Mouse (Mus musculus) liver, embryonic 12.5 days (tissue): ENCODE data around the gene Wdr25. TPM values are rescaled to one million over a fixed set of nuclear protein-coding genes. Genes with fewer than 3 reads are reported as not detected.

Source experiments
- ATAC-seq: fragments of 200-750 bp; cut with Nextera tagmentation; 2 replicates; pipeline ENCODE4 v1.8.0; 2017; ENCODE audit warnings: moderate number of reproducible peaks, mild to moderate bottlenecking, moderate library complexity
- H3K27ac ChIP-seq: fragments of 300-500 bp; sonication (generic); 2 replicates; pipeline ENCODE4 v1.5.1; 2016; ENCODE audit warnings: mild to moderate bottlenecking
- H3K27me3 ChIP-seq: fragments of 300-500 bp; sonication (generic); replicated peaks from 2 replicates; pipeline ENCODE4 v1.6.1; 2016; ENCODE audit warnings: mild to moderate bottlenecking, moderate library complexity
- H3K36me3 ChIP-seq: fragments of 300-500 bp; sonication (generic); 2 replicates; pipeline ENCODE4 v1.6.1; 2016; ENCODE audit warnings: mild to moderate bottlenecking, moderate library complexity
- H3K4me1 ChIP-seq: fragments of 300-500 bp; sonication (generic); 2 replicates; pipeline ENCODE4 v1.6.1; 2016
- H3K4me2 ChIP-seq: fragments of 300-500 bp; sonication (generic); 2 replicates; pipeline ENCODE4 v1.6.1; 2016; ENCODE audit warnings: mild to moderate bottlenecking, moderate library complexity
- H3K4me3 ChIP-seq: fragments of 300-500 bp; sonication (generic); 2 replicates; pipeline ENCODE4 v1.5.1; 2016; ENCODE audit warnings: mild to moderate bottlenecking, moderate library complexity
- H3K9ac ChIP-seq: fragments of 300-500 bp; sonication (generic); 2 replicates; pipeline ENCODE4 v1.6.1; 2016; ENCODE audit warnings: mild to moderate bottlenecking, moderate library complexity
- H3K9me3 ChIP-seq: fragments of 300-500 bp; sonication (generic); replicated peaks from 2 replicates; pipeline ENCODE4 v1.6.1; 2016; ENCODE audit warnings: mild to moderate bottlenecking, moderate library complexity
- WGBS: fragments of 180-500 bp; shearing (Covaris S2); methylation state at CpG from one replicate; pipeline ENCODE4 v1.1.7; 2016; ENCODE audit not compliant: insufficient replicate concordance; 5-methylcytosine and 5-hydroxymethylcytosine counted together
- polyA plus RNA-seq: library from polyadenylated mRNA; unstranded; fragments of >200 nt; fragmentation: Nextera tagmentation; extraction: Ambion mirVana; gene quantifications from 2 replicates; pipeline ENCODE4 v1.2.1, GENCODE M21; 2016

Gene Wdr25
- polyA plus RNA-seq, 1 experiment from 2014 or later = 5.3 TPM

DNA sequence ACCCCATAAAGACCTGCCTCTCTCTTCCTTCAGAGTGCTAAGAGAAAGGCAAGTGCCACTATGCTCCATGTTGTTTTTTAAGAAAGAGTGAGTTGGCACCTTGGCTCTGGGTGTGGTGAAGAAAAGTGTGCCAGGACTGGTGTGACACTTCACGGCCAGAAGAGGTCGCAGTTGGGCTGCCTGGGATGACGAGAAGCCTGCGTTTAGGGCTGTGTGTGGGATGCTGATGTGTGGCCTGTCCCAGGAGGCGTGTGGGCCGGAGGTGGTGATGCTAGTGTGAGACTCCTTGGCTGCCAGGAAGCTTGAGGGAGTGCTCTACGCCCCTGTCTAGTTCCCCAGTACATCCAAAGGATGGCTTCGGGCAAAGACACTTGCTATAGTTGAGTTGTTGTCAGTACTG lies 9.5 kb downstream of the Wdr25 start:
- WGBS = 23% methylated on average over 8 of the region's 8 CpGs
- Histone ChIP-seq H3K4me2 (no peak overlapping the region), H3K4me3 (no peak overlapping the region), H3K27ac (no peak overlapping the region), H3K9me3 (no peaks in the 10 kb centered on the region), H3K9ac (no peak overlapping the region), H3K36me3 (peaks cover 4% of the 10 kb centered on the region; the same call in 1 of the 2 replicates), H3K4me1 (no peaks in the 10 kb centered on the region), H3K27me3 (no peaks in the 10 kb centered on the region)
- peak; percentile 58 for ATAC-seq

DNA sequence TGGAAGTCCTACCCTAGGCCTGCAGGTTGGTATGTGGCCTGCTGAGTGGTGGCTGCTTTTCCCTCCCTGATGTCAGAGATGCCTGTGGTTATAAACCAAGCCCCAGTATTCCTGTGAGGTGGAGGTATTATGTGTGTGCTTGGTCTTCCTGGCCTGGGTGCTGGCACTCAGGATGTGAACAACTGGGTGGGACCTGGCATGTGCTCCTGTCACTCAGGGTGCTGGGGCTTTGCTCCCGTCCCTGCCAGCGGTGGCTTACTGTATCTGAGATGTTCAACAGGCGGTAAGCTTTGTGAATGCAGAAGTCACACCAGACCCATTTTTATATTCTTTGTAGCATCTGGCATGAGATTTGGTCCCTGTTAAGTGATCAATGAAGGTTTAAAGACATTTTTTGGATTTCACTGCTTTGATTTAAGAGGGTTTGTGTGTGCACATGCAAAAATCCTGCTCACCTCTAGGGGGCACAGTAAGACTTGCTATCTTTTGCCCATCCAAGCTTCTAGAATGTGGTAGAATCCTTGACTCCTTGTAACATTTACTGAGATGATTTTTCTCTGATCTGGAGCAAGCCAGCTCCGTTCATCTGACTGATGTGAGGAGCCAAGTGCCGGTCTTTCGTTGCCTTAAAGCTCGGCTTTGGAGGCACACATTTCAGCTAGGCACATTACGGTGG lies 10.3 kb downstream of the Wdr25 start:
- ATAC-seq = no peak
- 84% methylated on average over 8 of the region's 8 CpGs for WGBS
- Histone ChIP-seq H3K36me3 (peaks cover 4% of the 10 kb centered on the region; the same call in 1 of the 2 replicates), H3K4me3 (no peak overlapping the region), H3K9ac (no peak overlapping the region), H3K4me1 (no peaks in the 10 kb centered on the region), H3K4me2 (no peak overlapping the region), H3K27me3 (no peaks in the 10 kb centered on the region), H3K27ac (no peak overlapping the region), H3K9me3 (no peaks in the 10 kb centered on the region)

DNA sequence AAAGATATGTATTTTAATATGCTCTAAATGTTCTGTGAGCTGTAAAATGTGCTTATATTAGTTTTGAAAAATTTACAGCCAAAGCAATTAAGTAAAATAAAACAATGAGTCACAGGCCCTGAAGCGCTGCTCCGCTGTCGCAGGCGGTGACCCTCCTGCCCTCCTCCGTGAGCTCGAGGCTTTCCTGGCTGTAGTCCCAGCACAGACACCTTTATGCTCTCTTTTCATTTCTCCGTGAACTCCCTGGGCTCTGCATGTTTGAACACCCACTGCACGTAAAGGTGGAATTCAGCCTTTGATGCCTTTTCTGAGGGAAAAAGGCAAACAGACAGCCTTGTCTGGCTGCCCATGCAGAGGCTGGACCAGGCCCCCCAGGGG lies 10.8 kb downstream of the Wdr25 start:
- Histone ChIP-seq H3K36me3 (peaks cover 2% of the 10 kb centered on the region; the same call in 1 of the 2 replicates), H3K27me3 (no peaks in the 10 kb centered on the region), H3K9me3 (no peaks in the 10 kb centered on the region), H3K4me1 (no peaks in the 10 kb centered on the region), H3K27ac (no peak overlapping the region), H3K9ac (no peak overlapping the region), H3K4me3 (no peak overlapping the region), H3K4me2 (no peak overlapping the region)
- 81% methylated on average over 8 of the region's 8 CpGs for WGBS
- no peak for ATAC-seq

DNA sequence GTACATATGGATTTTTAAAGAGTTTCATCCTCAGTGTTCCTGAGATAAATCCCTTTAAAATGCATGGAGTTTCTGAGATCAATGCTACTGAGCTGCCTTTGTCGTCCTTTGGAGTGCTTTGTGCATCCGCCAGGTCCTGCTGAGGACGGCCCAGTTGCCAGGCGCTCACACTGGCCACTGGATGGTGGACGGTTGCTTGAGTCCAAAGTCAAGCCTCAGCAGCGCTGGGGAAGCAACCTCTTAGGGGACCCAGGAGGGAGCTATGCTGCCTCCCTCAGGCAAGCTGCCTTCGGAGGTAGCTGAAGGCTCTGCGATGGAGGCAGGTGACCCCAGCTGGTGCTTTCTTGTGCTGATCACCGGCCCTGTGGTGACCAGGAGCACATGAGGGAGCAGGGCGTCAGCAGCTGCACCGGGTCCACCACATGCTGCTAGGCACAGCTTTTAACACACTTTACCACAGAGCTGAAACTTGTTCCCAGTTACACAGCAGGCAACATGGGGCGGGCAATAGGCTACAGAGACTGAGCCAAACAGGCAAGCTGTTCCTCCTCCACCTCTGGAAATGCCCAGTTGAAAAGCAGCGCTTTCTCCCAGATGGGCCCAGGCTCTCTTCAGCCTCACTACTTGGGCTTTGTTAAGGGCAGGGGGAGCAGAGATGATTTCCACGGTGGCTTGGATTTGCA lies 12.3 kb downstream of the Wdr25 start:
- H3K9ac ChIP-seq = no peak overlapping the region
- H3K4me1 ChIP-seq = no peaks in the 10 kb centered on the region
- ATAC-seq = no peak
- no peaks in the 10 kb centered on the region for H3K36me3 ChIP-seq
- 63% methylated on average over 14 of the region's 14 CpGs for WGBS
- H3K4me2 ChIP-seq = no peak overlapping the region
- H3K9me3 ChIP-seq = no peaks in the 10 kb centered on the region
- no peak overlapping the region for H3K4me3 ChIP-seq
- H3K27ac ChIP-seq = no peak overlapping the region
- H3K27me3 ChIP-seq = no peaks in the 10 kb centered on the region

DNA sequence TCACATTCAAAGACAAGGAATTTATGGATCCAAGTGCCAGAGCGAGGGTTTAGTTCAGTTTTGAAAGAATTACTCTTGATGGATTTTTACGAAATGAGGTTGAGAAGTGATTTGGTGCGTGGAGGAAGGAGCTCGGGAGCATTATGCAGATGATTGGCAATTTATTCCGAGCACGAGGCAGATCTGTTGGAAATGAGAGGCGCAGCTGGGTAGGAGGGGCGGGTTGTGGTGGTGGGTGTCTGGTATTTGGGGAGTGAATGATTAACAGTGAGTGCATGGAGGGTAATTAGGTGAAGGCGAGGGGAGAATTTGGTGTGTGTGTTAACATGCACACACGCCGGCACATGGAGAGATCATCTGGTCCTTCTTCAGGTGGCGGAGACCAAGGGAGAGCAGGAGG lies 13.0 kb downstream of the Wdr25 start:
- no peaks in the 10 kb centered on the region for H3K36me3 ChIP-seq
- ATAC-seq = no peak
- no peak overlapping the region for H3K4me3 ChIP-seq
- H3K27ac ChIP-seq = no peak overlapping the region
- H3K4me1 ChIP-seq = no peaks in the 10 kb centered on the region
- no peaks in the 10 kb centered on the region for H3K27me3 ChIP-seq
- H3K9me3 ChIP-seq = no peaks in the 10 kb centered on the region
- no peak overlapping the region for H3K4me2 ChIP-seq
- no peak overlapping the region for H3K9ac ChIP-seq
- 78% methylated on average over 12 of the region's 12 CpGs for WGBS

DNA sequence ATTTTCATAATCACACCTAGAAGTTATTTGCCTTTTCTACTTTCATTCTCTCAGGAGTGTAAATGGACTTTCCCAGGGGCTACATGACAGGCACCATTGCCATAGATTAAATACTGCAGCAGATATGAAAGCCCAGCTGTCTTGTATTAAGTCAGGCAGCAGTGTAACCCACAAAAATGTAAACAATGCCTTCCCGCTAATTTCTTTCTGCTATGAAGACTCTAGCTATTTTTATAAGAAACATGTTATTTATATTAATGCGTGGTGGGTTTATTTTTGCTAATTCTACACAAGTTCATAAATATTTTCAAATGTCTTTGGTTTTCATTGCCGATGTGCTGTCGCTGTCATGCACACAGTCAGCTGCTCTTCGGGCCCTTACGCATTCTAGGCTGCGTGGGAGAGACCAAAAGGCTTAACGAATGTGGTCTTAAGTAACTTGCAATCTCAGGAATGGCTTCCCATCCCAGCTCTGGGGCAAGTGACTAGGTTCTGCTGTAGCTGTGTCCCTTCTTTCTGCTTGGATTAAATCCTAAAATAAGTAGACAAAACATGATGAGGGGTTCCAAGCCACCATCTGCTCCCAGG lies 16.5 kb downstream of the Wdr25 start:
- Histone ChIP-seq H3K4me3 (no peak overlapping the region), H3K4me2 (no peak overlapping the region), H3K4me1 (no peaks in the 10 kb centered on the region), H3K27ac (no peak overlapping the region), H3K36me3 (no peaks in the 10 kb centered on the region), H3K9ac (no peak overlapping the region), H3K27me3 (no peaks in the 10 kb centered on the region), H3K9me3 (no peaks in the 10 kb centered on the region)
- ATAC-seq = no peak
- 75% methylated on average over 8 of the region's 8 CpGs for WGBS

DNA sequence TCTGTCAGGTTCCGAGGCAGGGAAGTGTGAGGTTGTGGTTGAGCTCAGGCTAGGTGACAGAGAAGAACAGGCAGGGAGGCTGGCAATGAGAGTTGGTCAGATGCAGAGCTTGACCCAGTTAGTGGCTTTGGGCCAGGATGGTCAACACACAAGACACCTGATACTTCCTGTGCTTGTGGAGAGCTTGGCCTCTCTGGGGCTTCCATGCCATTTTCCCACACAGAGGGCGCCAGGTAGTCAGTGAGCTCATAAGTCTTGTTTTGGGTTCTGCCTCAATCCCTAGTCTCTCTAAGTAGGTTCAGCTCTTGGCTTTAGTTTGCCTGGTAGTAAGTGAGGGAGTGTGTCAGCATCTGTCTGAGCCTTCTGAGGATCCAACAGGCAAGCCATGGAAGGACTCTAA lies 19.0 kb downstream of the Wdr25 start:
- ATAC-seq = 0 out of 2 replicates have a peak, but pooled peaks have one; percentile 13
- no peaks in the 10 kb centered on the region for H3K4me1 ChIP-seq
- H3K27ac ChIP-seq = no peak overlapping the region
- H3K4me3 ChIP-seq = no peak overlapping the region
- H3K27me3 ChIP-seq = no peaks in the 10 kb centered on the region
- 70% methylated on average over 2 of the region's 2 CpGs for WGBS
- H3K9ac ChIP-seq = no peak overlapping the region
- no peaks in the 10 kb centered on the region for H3K9me3 ChIP-seq
- no peak overlapping the region for H3K4me2 ChIP-seq
- H3K36me3 ChIP-seq = no peaks in the 10 kb centered on the region

DNA sequence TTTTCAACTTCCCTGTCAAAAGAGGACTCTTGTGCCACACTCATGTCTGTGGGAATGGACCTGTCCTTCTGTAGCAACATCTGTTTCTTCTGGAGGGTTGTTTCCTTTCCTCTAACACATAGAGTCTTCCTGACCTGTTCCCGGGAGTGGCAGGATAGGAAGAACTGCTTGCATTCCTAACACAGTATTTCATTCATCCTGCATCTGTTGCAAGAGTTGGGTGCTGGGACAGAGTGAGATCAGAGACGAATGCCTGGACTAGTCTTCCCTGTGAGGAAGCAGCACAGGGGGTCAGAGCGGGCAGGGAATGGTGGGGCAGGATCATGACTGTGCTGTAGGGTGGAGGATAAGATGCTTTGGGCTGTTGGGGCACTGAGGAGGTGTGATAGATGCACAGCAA lies 20.8 kb downstream of the Wdr25 start:
- no peak overlapping the region for H3K4me3 ChIP-seq
- no peaks in the 10 kb centered on the region for H3K27me3 ChIP-seq
- no peaks in the 10 kb centered on the region for H3K4me1 ChIP-seq
- ATAC-seq = no peak
- 65% methylated on average over 3 of the region's 3 CpGs for WGBS
- H3K4me2 ChIP-seq = no peak overlapping the region
- no peak overlapping the region for H3K27ac ChIP-seq
- H3K36me3 ChIP-seq = no peaks in the 10 kb centered on the region
- H3K9ac ChIP-seq = no peak overlapping the region
- no peaks in the 10 kb centered on the region for H3K9me3 ChIP-seq

DNA sequence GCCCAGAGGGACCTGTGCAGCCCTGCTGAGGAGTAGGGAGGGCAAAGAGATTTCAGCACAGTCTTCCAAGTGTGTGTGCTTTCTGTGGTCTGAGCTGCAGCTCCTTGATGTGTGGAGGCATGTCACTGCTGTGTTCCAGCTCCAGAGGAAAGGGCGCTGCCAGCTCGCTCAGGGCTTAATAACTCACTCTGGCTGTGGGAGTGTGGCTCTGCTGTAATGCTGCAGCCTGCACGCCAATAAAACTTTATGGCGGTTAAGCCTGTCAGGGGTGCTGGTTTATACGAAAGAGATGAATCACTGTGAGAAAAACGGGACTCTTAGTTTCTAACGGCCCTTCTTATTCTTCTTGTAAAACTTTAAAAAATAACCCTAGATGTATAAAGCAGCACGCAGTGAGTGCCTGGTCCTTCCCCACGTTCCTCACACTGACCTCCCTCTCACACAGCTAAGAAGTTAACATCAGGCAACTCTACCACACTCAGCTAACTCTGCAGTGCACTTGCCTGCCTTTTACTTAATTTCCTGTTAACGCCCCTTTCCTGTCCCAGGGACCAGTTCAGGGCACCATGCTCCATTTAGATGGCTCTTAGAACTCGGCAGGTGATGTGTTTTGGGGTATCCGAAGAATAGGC lies 21.4 kb downstream of the Wdr25 start:
- Histone ChIP-seq H3K4me1 (no peaks in the 10 kb centered on the region), H3K4me2 (no peak overlapping the region), H3K9ac (no peak overlapping the region), H3K4me3 (no peak overlapping the region), H3K9me3 (no peaks in the 10 kb centered on the region), H3K36me3 (no peaks in the 10 kb centered on the region), H3K27me3 (no peaks in the 10 kb centered on the region), H3K27ac (no peak overlapping the region)
- no peak for ATAC-seq
- WGBS = 65% methylated on average over 12 of the region's 12 CpGs

DNA sequence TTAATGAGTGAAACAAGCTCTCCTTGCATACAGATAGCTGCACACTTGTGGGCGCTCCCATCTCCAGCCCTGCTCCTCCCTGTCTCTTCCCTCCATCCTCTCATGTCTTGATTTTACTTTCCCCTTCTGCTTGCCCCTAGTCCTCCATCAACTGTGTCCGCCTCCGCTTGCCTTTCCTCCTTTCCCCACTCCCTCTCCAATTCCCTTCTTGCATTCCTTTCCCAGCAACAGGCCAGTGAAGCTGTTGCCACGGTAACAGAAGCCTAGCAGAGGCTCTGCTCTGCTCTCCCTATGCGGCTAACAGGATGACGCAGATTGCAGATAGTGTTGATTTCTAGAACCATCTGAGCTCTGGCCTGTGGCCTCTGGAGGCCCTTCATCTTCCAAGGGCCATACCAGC lies 22.5 kb downstream of the Wdr25 start:
- WGBS = 66% methylated on average over 6 of the region's 6 CpGs
- H3K4me1 ChIP-seq = no peaks in the 10 kb centered on the region
- ATAC-seq = no peak

DNA sequence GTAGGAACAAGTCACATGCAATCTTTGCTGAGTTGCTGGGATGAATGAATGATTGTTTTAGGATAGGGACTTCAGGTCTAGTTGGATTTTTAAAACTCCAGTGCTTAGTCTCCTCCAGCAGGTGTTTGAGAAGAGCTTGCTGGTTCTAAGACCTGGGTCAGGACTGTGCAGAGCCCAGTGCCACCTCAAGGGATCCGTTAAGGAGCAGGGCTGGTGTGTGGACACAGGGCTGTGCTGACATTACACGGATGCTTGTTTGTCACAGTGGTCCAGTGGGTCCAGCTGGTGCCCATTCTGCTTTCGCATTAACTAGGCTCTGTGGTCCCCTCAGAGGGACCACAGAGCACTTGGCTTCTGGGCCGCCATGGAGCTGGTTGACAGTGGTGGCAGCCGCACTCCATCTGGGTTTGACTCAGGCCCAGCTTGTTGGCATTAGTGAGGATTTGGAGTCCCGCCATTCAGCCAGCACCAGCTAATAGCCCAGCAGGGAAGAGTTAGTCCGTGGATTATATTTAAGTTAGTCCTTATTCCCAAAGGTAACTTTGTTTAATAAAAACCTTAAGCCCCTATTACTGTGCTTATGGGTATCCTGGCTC lies 23.1 kb downstream of the Wdr25 start:
- no peaks in the 10 kb centered on the region for H3K36me3 ChIP-seq
- no peak overlapping the region for H3K27ac ChIP-seq
- no peak for ATAC-seq
- no peaks in the 10 kb centered on the region for H3K27me3 ChIP-seq
- H3K4me2 ChIP-seq = no peak overlapping the region
- H3K4me3 ChIP-seq = no peak overlapping the region
- no peaks in the 10 kb centered on the region for H3K4me1 ChIP-seq
- H3K9me3 ChIP-seq = no peaks in the 10 kb centered on the region
- 78% methylated on average over 7 of the region's 7 CpGs for WGBS
- H3K9ac ChIP-seq = no peak overlapping the region

More for the DNA sequence above, 22.5 kb downstream of the Wdr25 start:
- Histone ChIP-seq H3K27me3 (no peaks in the 10 kb centered on the region), H3K27ac (no peak overlapping the region), H3K36me3 (no peaks in the 10 kb centered on the region), H3K9ac (no peak overlapping the region), H3K9me3 (no peaks in the 10 kb centered on the region), H3K4me3 (no peak overlapping the region), H3K4me2 (no peak overlapping the region)

DNA sequence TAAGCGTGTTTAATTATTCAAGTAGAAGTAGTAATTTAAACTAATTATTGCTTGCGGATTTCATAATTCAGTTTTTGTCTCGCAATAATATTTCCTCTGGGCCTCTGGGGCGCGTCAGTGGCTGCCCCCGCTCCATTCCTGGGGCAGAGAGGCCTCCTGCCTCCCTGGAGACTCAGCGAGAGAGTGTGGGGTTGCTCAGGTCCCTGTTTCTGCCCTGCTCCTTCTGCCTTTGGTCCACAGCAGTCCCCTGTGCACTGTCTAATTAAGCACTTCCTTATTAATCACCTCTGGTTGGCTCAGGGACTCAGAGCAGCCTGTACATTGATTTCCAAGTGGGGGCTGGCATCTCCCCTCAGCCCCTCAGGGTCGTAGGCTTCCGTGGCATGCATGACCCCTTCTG lies 24.1 kb downstream of the Wdr25 start:
- Histone ChIP-seq H3K27me3 (no peaks in the 10 kb centered on the region), H3K9me3 (no peaks in the 10 kb centered on the region), H3K4me3 (no peak overlapping the region), H3K36me3 (no peaks in the 10 kb centered on the region), H3K4me1 (no peaks in the 10 kb centered on the region), H3K9ac (no peak overlapping the region), H3K4me2 (no peak overlapping the region), H3K27ac (no peak overlapping the region)
- 78% methylated on average over 9 of the region's 9 CpGs for WGBS
- ATAC-seq = no peak
